In genomic region chr16:95827402-95827737, GRCm38 (mm10) we compare ENCODE assay signal across 13 mouse cellular contexts.
DNase-seq lines count a peak whose midpoint lies in the region; ATAC-seq and TF ChIP-seq lines count a peak whose summit lies in the region.
"Had no signal": no experiment of that assay in that cellular context is flagged by ENCODE, and none has a peak within 500 bp of the region (broad histone marks: within the 10 kb centered on the region; RNA-seq: fewer than 3 reads in every experiment).

No protein-coding gene starts in this region.

- no peaks in the 10 kb centered on the region for H3K27me3 ChIP-seq in heart, embryonic 11.5 days (ENCODE audit: control insufficient read depth, insufficient read depth, low read length)
- H3K27me3 ChIP-seq in forebrain, embryonic 16.5 days (replicated peaks; ENCODE audit: control insufficient read depth, insufficient read depth, low read length) = no peaks in the 10 kb centered on the region
- H3K27me3 ChIP-seq: forebrain, embryonic 12.5 days; heart, embryonic 15.5 days had no signal

- no peak overlapping the region for H3K4me3 ChIP-seq in heart, embryonic 11.5 days (ENCODE audit: low read depth, low read length)
- H3K4me3 ChIP-seq in bone marrow macrophage, adult 2 months (ENCODE audit: insufficient read depth, low read length) = no peak overlapping the region
- no peak overlapping the region for H3K4me3 ChIP-seq in forebrain, embryonic 16.5 days (replicated peaks; ENCODE audit: low read length)
- H3K4me3 ChIP-seq: forebrain, embryonic 12.5 days; heart, embryonic 15.5 days; layer of hippocampus, adult 2 months; megakaryocyte, embryonic 14.5 days had no signal

- peak; percentile 97 for DNase-seq in heart, adult 11 months
- DNase-seq in 3T3-L1 (ENCODE audit: low read depth, low spot score) = peak; percentile 97
- DNase-seq in neural tube, embryonic 10.5 days (ENCODE audit: extremely low spot score, low spot score) = no peak
- DNase-seq: thymus, adult 18-20 months had no signal

- TF ChIP-seq POLR2A in bone marrow macrophage, adult 2 months (IDR thresholded peaks at IDR 0.05; ENCODE audit: borderline replicate concordance, low read depth, low read length) = no peak

- TF ChIP-seq CTCF in bone marrow macrophage, adult 2 months (IDR thresholded peaks at IDR 0.05; ENCODE audit: low read depth, low read length) = no peak

- 65% methylated on average over 6 of the region's 6 CpGs for WGBS in heart, embryonic 11.5 days (ENCODE audit: insufficient replicate concordance)
- 52% methylated on average over 6 of the region's 6 CpGs for WGBS in forebrain, embryonic 16.5 days

- H3K36me3 ChIP-seq in heart, embryonic 11.5 days (ENCODE audit: control insufficient read depth, insufficient read depth, low read length) = no peaks in the 10 kb centered on the region
- H3K36me3 ChIP-seq in forebrain, embryonic 16.5 days (ENCODE audit: control insufficient read depth, insufficient read depth) = no peaks in the 10 kb centered on the region
- H3K36me3 ChIP-seq: forebrain, embryonic 12.5 days; heart, embryonic 15.5 days had no signal

- H3K9me3 ChIP-seq in heart, embryonic 11.5 days (replicated peaks; ENCODE audit: control insufficient read depth, low read length) = no peaks in the 10 kb centered on the region
- H3K9me3 ChIP-seq in forebrain, embryonic 16.5 days (ENCODE audit: control insufficient read depth, low read length) = no peaks in the 10 kb centered on the region
- H3K9me3 ChIP-seq: forebrain, embryonic 12.5 days; heart, embryonic 15.5 days had no signal

- H3K27ac ChIP-seq in heart, embryonic 11.5 days (ENCODE audit: low read depth, low read length) = no peak overlapping the region
- H3K27ac ChIP-seq in bone marrow macrophage, adult 2 months (ENCODE audit: insufficient read depth, low read depth, low read length) = peak overlapping the region; percentile 67
- H3K27ac ChIP-seq in forebrain, embryonic 16.5 days (ENCODE audit: low read length) = no peak overlapping the region
- H3K27ac ChIP-seq: forebrain, embryonic 12.5 days; heart, embryonic 15.5 days; layer of hippocampus, adult 2 months had no signal

- H3K4me1 ChIP-seq in heart, embryonic 11.5 days (ENCODE audit: control insufficient read depth, insufficient read depth, low read length) = peaks cover 30% of the 10 kb centered on the region
- H3K4me1 ChIP-seq in bone marrow macrophage, adult 2 months (ENCODE audit: control insufficient read depth, insufficient read depth, low read length) = peaks cover 62% of the 10 kb centered on the region
- H3K4me1 ChIP-seq in forebrain, embryonic 16.5 days (replicated peaks; ENCODE audit: control insufficient read depth, insufficient read depth, low read length) = peaks cover 13% of the 10 kb centered on the region

- no peak overlapping the region for H3K9ac ChIP-seq in heart, embryonic 11.5 days (ENCODE audit: low read depth, low read length)
- no peak overlapping the region for H3K9ac ChIP-seq in forebrain, embryonic 16.5 days (replicated peaks; ENCODE audit: low read depth, low read length)
- H3K9ac ChIP-seq: forebrain, embryonic 12.5 days; heart, embryonic 15.5 days had no signal

- H3K4me2 ChIP-seq in heart, embryonic 11.5 days = no peak overlapping the region
- no peak overlapping the region for H3K4me2 ChIP-seq in forebrain, embryonic 16.5 days (ENCODE audit: low read length)
- H3K4me2 ChIP-seq: forebrain, embryonic 12.5 days; heart, embryonic 15.5 days had no signal

- ATAC-seq in heart, embryonic 11.5 days (replicated peaks; ENCODE audit: insufficient number of reproducible peaks, low FRiP score, low TSS enrichment) = no peak
- peak; percentile 85 for ATAC-seq in megakaryocyte, adult 5-6 weeks (ENCODE audit: poor library complexity, severe bottlenecking)
- no peak for ATAC-seq in frontal cortex, adult (ENCODE audit: low TSS enrichment)
- ATAC-seq in forebrain, embryonic 16.5 days = no peak
